Mouse (Mus musculus) lung, adult 2 months (tissue): ENCODE measurements around the gene Scn8a.

Experiments
- CTCF ChIP-seq: fragments of 200-500 bp; IDR thresholded peaks from 2 replicates; pipeline ENCODE4 v1.5.1; 2011; ENCODE audit warnings: mild to moderate bottlenecking, low read length, control low read depth; ENCODE audit not compliant: insufficient read depth
- POLR2A ChIP-seq: fragments of 200-500 bp; IDR thresholded peaks from 2 replicates; pipeline ENCODE4 v1.6.1; 2011; ENCODE audit warnings: low read depth, mild to moderate bottlenecking, control low read depth, low read length, borderline replicate concordance; ENCODE audit errors: extremely low read depth

GRCm38 (mm10) chr15:101095392-101095791, 225.7 kb downstream of the Scn8a start:
- TF ChIP-seq POLR2A (no peak), CTCF (no peak)
